Mouse (Mus musculus) embryonic facial prominence, embryonic 14.5 days (tissue): ENCODE results near the gene Cdyl. TPM values are rescaled to one million over a fixed set of nuclear protein-coding genes. Genes with fewer than 3 reads are reported as not detected.

Experiments used
- ATAC-seq: fragments of 200-750 bp; cut with Nextera tagmentation; 2 replicates; pipeline ENCODE4 v1.8.0; 2017; ENCODE audit warnings: low read depth, moderate number of reproducible peaks, moderate TSS enrichment
- DNase-seq: peaks from one replicate; pipeline ENCODE4 v3.0.0-alpha.2; 2015; ENCODE audit warnings: low spot score
- H3K27ac ChIP-seq: fragments of 300-500 bp; sonication (generic); replicated peaks from 2 replicates; pipeline ENCODE4 v1.5.1; 2014; ENCODE audit warnings: low read depth, mild to moderate bottlenecking, low read length, moderate library complexity
- H3K27me3 ChIP-seq: fragments of 300-500 bp; sonication (generic); replicated peaks from 2 replicates; pipeline ENCODE4 v1.6.1; 2014; ENCODE audit warnings: low read length; ENCODE audit not compliant: control insufficient read depth, insufficient read depth
- H3K36me3 ChIP-seq: fragments of 300-500 bp; sonication (generic); 2 replicates; pipeline ENCODE4 v1.6.1; 2014; ENCODE audit warnings: low read length, mixed read lengths; ENCODE audit not compliant: control insufficient read depth, insufficient read depth
- H3K4me1 ChIP-seq: fragments of 300-500 bp; sonication (generic); 2 replicates; pipeline ENCODE4 v1.6.1; 2014; ENCODE audit warnings: antibody characterized with exemption, low read length; ENCODE audit not compliant: control insufficient read depth, insufficient read depth
- H3K4me2 ChIP-seq: fragments of 300-500 bp; sonication (generic); 2 replicates; pipeline ENCODE4 v1.6.1; 2014; ENCODE audit warnings: low read depth, mild to moderate bottlenecking, low read length, moderate library complexity, mixed read lengths
- H3K4me3 ChIP-seq: fragments of 300-500 bp; sonication (generic); 2 replicates; pipeline ENCODE4 v1.5.1; 2014; ENCODE audit warnings: low read depth, mild to moderate bottlenecking, low read length
- H3K9ac ChIP-seq: fragments of 300-500 bp; sonication (generic); 2 replicates; pipeline ENCODE4 v1.6.1; 2014; ENCODE audit warnings: low read depth, mild to moderate bottlenecking, low read length, moderate library complexity, mixed read lengths
- H3K9me3 ChIP-seq: fragments of 300-500 bp; sonication (generic); 2 replicates; pipeline ENCODE4 v1.6.1; 2016; ENCODE audit warnings: low read length; ENCODE audit not compliant: control insufficient read depth
- WGBS: fragments of 180-500 bp; shearing (Covaris S2); extraction: QIAGEN DNeasy Blood & Tissue Kit; methylation state at CpG from one replicate; pipeline ENCODE4 v1.1.7; 2014; 5-methylcytosine and 5-hydroxymethylcytosine counted together
- polyA plus RNA-seq: library from polyadenylated mRNA; unstranded; fragments of >200 nt; fragmentation: Nextera tagmentation; extraction: Ambion mirVana; gene quantifications from 2 replicates; pipeline ENCODE4 v1.2.1, GENCODE M21; 2014

The Cdyl gene
- polyA plus RNA-seq, 1 experiment from 2014 or later, result 17.5 TPM

DNA sequence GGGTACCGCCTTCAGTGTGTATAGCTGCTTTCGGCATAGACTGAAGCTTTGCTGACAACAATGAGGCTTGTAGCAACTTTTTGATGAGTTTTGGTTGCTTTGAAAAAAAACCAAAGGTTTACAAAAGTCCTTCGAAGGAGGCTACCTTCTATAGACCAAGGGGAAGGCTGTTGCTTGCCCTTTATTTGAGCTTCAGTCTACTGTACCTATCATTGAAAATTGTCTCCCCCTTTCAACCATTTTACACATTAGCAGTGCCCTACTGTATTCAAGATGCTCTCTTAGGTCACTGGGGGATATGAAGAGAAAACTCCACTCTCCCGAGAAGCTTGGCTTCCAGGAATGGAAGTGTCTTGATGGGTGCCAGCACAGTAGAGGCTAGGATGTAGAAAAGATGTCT is 83.1 kb downstream of the Cdyl start:
- Histone ChIP-seq H3K4me1 (peaks cover 11% of the 10 kb centered on the region; the same call in 1 of the 2 replicates), H3K9ac (peak overlapping the region; percentile 93), H3K36me3 (peaks cover 5% of the 10 kb centered on the region; the same call in 1 of the 2 replicates), H3K27ac (no peak overlapping the region), H3K4me3 (peak overlapping the region; percentile 92), H3K4me2 (peak overlapping the region; percentile 68), H3K27me3 (peaks cover 30% of the 10 kb centered on the region), H3K9me3 (peaks cover 21% of the 10 kb centered on the region)
- ATAC-seq, result no peak
- WGBS, result 40% methylated on average over 4 of the region's 4 CpGs
- no peak for DNase-seq

DNA sequence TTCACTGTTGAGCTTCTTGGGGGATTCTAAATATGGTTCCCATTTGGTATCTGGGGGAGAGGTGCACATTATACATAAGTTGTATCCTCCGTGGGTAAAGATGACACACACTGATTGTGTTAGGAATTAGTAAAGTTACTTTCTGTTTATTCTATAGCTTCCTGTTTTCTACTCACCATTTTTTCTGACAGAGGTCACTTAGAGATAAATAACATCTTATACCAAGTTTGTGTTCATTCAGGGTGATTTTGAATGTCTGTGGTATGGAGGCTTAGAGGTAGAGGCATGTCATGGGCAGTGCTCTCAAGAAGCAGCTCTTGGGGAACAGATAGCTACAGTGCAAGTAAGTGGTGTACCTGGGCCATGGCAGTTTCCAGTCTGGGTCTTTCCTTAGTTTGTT is 83.6 kb downstream of the Cdyl start:
- Histone ChIP-seq H3K9ac (no peak overlapping the region), H3K27ac (no peak overlapping the region), H3K9me3 (peaks cover 24% of the 10 kb centered on the region), H3K4me2 (peak overlapping the region; percentile 68), H3K4me1 (peaks cover 11% of the 10 kb centered on the region; the same call in 1 of the 2 replicates), H3K4me3 (peak overlapping the region; percentile 92), H3K27me3 (peaks cover 26% of the 10 kb centered on the region), H3K36me3 (peaks cover 5% of the 10 kb centered on the region; the same call in 1 of the 2 replicates)
- no peak for DNase-seq
- WGBS, result 58% methylated on average over 1 of the region's 1 CpGs
- no peak for ATAC-seq

DNA sequence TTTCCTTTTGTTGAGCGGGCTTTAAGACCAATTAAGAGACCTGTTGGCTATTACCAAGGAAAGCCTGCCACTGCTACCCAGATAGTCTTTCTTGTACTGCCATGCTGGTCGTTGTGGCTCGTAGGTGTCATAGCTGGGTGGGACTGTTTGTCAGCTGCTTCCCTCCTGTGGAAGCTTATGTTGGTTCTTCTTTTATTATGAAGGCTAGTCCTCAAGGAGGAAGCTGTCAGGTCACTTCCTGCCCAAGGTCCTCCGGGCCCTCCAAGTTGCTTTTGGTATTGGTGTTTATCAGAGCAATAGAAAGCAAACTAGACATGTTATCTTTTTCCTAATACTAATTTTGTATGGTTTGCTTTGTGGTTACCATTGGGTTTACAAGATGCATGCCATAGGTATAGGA is 89.6 kb downstream of the Cdyl start:
- H3K4me3 ChIP-seq, result no peak overlapping the region
- DNase-seq, result no peak
- no peaks in the 10 kb centered on the region for H3K27me3 ChIP-seq
- H3K36me3 ChIP-seq, result peaks cover 5% of the 10 kb centered on the region; the same call in 1 of the 2 replicates
- peaks cover 24% of the 10 kb centered on the region for H3K9me3 ChIP-seq
- WGBS, result 91% methylated on average over 4 of the region's 4 CpGs
- no peak overlapping the region for H3K9ac ChIP-seq
- H3K27ac ChIP-seq, result no peak overlapping the region
- no peak overlapping the region for H3K4me2 ChIP-seq
- H3K4me1 ChIP-seq, result 0 out of 2 replicates have a peak, but pooled peaks cover under 1% of the 10 kb centered on the region
- ATAC-seq, result no peak

DNA sequence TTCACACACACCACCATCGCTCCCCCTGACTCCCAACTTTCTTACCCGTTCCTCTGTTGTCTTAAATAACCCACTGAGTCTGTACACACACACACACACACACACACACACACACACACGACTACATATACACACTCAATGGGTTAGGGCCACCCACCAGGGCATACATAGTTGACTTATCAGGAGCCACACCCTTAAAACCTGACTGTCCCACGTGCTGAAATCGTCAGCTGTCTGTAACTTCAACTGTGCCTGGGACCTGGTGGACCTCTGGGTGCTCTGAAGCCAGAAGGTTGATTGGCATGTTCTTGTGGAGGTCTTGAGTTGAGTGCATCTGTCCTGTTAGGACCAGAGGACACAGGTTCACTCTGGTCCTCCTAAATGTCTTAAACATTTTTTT is 90.0 kb downstream of the Cdyl start:
- no peak overlapping the region for H3K9ac ChIP-seq
- no peak overlapping the region for H3K27ac ChIP-seq
- no peak overlapping the region for H3K4me3 ChIP-seq
- WGBS, result 86% methylated on average over 5 of the region's 5 CpGs
- DNase-seq (no peak), ATAC-seq (no peak)
- H3K4me2 ChIP-seq, result no peak overlapping the region
- H3K9me3 ChIP-seq, result peaks cover 24% of the 10 kb centered on the region
- peaks cover 5% of the 10 kb centered on the region; the same call in 1 of the 2 replicates for H3K4me1 ChIP-seq
- H3K27me3 ChIP-seq, result no peaks in the 10 kb centered on the region
- H3K36me3 ChIP-seq, result peaks cover 5% of the 10 kb centered on the region; the same call in 1 of the 2 replicates

DNA sequence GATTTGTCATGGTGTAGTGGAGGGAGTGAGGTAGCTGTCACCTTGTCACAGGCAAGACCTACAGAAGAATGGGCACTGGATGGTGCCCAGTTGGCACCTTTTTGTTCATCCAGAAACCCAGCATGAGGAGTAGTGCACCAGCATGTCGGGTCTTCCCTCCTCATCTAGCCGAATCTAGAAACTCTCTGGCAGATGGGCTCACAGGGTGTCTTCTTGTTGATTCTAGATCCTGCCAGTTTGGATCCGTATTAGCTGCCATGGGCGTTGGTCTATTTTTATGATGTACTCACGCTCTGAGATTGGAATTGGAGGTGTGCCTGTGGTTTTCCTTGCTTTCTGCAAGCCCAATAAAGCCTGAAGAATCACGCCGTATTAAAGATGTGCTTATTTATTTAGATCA is 92.4 kb downstream of the Cdyl start:
- no peak overlapping the region for H3K9ac ChIP-seq
- H3K4me1 ChIP-seq, result peaks cover 9% of the 10 kb centered on the region; the same call in 1 of the 2 replicates
- ATAC-seq (no peak), DNase-seq (no peak)
- no peaks in the 10 kb centered on the region for H3K36me3 ChIP-seq
- no peak overlapping the region for H3K4me3 ChIP-seq
- no peak overlapping the region for H3K4me2 ChIP-seq
- H3K27me3 ChIP-seq, result no peaks in the 10 kb centered on the region
- no peak overlapping the region for H3K27ac ChIP-seq
- 85% methylated on average over 7 of the region's 7 CpGs for WGBS
- H3K9me3 ChIP-seq, result peaks cover 9% of the 10 kb centered on the region

DNA sequence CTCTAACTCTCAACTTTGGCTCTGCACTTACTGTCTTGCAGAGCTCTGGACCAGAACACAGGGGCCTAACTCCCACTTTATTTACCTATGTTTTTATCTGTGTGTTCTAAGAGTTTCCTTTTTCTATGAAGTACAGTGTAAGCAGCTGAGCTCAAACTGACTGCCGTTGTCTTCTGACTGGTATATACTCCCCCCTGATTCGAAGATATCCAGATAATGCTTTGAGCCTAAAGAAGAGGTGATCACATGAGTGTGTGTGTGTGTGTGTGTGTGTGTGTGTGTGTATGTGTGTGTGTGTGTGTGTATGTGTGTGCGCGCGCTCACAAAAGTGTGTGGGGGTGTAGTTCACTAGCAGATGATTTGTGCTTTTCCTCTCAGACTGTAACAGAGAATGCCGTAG is 95.4 kb downstream of the Cdyl start:
- WGBS, result 87% methylated on average over 6 of the region's 6 CpGs
- Histone ChIP-seq H3K27ac (no peak overlapping the region), H3K4me3 (no peak overlapping the region), H3K4me1 (peaks cover 13% of the 10 kb centered on the region; the same call in 1 of the 2 replicates), H3K9me3 (no peaks in the 10 kb centered on the region), H3K4me2 (no peak overlapping the region), H3K36me3 (no peaks in the 10 kb centered on the region), H3K27me3 (no peaks in the 10 kb centered on the region), H3K9ac (no peak overlapping the region)
- no peak for ATAC-seq
- DNase-seq, result no peak

DNA sequence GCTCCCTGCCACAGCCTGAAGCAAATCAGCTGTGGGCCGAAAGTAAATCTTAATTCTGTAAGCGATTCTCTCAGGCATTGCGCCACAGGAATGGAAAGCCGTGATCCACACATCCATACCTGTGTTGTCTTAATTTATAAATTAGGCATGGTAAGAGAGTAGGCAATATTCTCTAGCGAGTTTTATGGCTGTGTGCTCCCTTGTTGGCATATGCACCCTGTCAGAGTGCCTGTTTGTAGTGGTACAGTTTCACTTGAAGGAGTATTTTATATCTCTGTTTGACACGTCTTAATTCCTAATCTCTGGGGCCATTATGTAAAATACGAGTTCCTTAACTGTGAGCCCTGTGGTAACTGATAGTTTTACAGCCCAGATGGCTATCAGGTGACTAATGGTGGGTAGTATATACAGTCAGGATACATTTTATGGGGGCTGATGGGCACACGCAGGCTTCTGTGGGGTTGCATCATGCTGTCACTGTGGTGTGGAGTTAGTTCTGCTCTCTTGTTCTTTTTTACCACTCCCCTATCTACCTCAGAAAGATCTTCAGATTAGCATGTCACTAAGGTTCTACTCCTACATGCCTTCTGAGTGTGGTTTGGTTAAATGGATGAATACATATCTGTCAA is 96.1 kb downstream of the Cdyl start:
- Histone ChIP-seq H3K4me3 (no peak overlapping the region), H3K4me2 (no peak overlapping the region), H3K27me3 (no peaks in the 10 kb centered on the region), H3K4me1 (peaks cover 13% of the 10 kb centered on the region; the same call in 1 of the 2 replicates), H3K9me3 (no peaks in the 10 kb centered on the region), H3K9ac (no peak overlapping the region), H3K27ac (no peak overlapping the region), H3K36me3 (no peaks in the 10 kb centered on the region)
- ATAC-seq, result no peak
- DNase-seq, result no peak
- 58% methylated on average over 8 of the region's 8 CpGs for WGBS

DNA sequence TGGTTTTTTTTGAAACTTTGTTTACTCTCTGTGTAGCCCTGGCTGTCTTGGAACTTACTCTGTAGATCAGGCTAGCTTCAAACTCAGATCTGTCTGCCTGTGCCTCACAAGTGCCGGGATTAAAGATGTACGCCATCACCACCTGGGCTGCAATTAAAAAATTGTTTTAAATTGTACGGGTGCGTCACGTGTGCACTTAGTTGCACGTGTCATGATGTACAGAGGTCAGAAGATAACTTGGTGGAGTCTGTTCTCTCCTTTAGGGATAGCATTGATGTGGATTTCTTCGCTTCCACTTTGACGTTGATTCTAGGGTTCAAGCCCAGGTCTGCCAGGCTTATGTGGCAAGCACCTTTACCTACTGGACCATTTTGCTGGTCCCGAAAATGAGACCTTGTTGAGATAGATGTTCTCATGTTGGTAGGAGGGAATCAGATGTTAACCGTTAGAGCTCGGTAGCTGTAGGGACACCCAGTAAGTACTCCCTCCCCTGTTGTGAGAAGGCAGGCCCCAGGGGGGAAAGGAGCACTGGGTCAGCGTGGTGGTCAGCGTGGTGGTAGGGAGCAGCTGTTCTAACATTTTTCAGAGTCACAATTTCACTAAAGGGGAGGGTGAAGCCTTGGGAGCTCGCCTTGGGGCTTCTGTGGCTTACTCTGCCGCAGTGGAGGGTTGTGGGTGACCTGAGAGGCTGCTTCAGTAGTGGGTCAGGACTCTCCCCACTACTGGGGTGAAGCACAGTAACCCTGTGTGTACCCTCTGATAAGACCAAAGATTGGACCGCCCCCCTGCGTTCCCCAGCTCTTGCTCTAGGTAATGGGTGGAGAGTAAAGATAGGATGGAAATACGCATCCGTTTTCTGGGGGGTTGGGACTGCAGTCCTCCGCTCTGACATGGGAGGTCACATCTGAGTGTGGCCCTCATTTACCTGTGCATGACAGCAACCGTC is 97.0 kb downstream of the Cdyl start:
- 90% methylated on average over 21 of the region's 21 CpGs for WGBS
- Histone ChIP-seq H3K9ac (no peak overlapping the region), H3K4me2 (no peak overlapping the region), H3K9me3 (no peaks in the 10 kb centered on the region), H3K4me1 (peaks cover 13% of the 10 kb centered on the region; the same call in 1 of the 2 replicates), H3K4me3 (no peak overlapping the region), H3K27me3 (no peaks in the 10 kb centered on the region), H3K36me3 (no peaks in the 10 kb centered on the region), H3K27ac (no peak overlapping the region)
- DNase-seq (no peak), ATAC-seq (no peak)
